Mouse (Mus musculus) intestine, embryonic 15.5 days (tissue): Measurements from ENCODE around the gene Inka1. TPM values are rescaled to one million over a fixed set of nuclear protein-coding genes. Genes with fewer than 3 reads are reported as not detected.

Source experiments
- ATAC-seq: fragments of 200-750 bp; cut with Nextera tagmentation; 2 replicates; pipeline ENCODE4 v1.8.0; 2017; ENCODE audit warnings: moderate TSS enrichment, moderate library complexity
- H3K27ac ChIP-seq: fragments of 300-500 bp; sonication (generic); 2 replicates; pipeline ENCODE4 v1.5.1; 2015; ENCODE audit warnings: mild to moderate bottlenecking, inconsistent platforms
- H3K27me3 ChIP-seq: fragments of 300-500 bp; sonication (generic); replicated peaks from 2 replicates; pipeline ENCODE4 v1.6.1; 2015; ENCODE audit warnings: inconsistent platforms
- H3K36me3 ChIP-seq: fragments of 300-500 bp; sonication (generic); 2 replicates; pipeline ENCODE4 v1.6.1; 2015; ENCODE audit warnings: inconsistent platforms
- H3K4me1 ChIP-seq: fragments of 300-500 bp; sonication (generic); replicated peaks from 2 replicates; pipeline ENCODE4 v1.6.1; 2015; ENCODE audit warnings: inconsistent platforms
- H3K4me2 ChIP-seq: fragments of 300-500 bp; sonication (generic); replicated peaks from 2 replicates; pipeline ENCODE4 v1.6.1; 2015; ENCODE audit warnings: mild to moderate bottlenecking, inconsistent platforms
- H3K4me3 ChIP-seq: fragments of 300-500 bp; sonication (generic); replicated peaks from 2 replicates; pipeline ENCODE4 v1.5.1; 2015; ENCODE audit warnings: inconsistent platforms
- H3K9ac ChIP-seq: fragments of 300-500 bp; sonication (generic); 2 replicates; pipeline ENCODE4 v1.6.1; 2015; ENCODE audit warnings: inconsistent platforms
- H3K9me3 ChIP-seq: fragments of 300-500 bp; sonication (generic); 2 replicates; pipeline ENCODE4 v1.6.1; 2016; ENCODE audit warnings: inconsistent platforms
- WGBS: fragments of 180-500 bp; shearing (Covaris S2); methylation state at CpG from one replicate; pipeline ENCODE4 v1.1.7; 2015; 5-methylcytosine and 5-hydroxymethylcytosine counted together
- polyA plus RNA-seq: library from polyadenylated mRNA; unstranded; fragments of >200 nt; fragmentation: Nextera tagmentation; extraction: Ambion mirVana; gene quantifications from 2 replicates; pipeline ENCODE4 v1.2.1, GENCODE M21; 2015

Gene Inka1
- polyA plus RNA-seq, 1 experiment from 2014 or later: 40.3 TPM

DNA sequence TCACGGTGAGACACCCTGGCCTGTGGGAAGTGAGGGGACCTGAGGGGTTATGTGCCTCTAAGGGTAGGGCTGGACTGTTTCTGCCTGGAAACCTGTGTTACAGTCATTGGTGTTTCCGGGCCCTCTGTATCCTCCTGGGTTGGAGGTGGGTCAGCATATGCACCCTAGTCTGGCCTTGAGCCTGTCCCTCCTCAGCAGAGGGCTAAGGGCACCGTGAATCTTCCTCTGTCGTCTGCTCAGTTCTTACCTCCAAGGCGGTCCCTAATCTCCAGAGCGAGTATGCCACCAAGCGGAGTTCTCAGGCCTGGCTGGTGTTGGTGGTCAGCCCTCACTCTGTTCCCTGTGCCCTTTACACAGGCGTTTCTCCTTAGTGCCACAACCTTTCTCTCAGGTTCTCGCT is 22.8 kb downstream of the Inka1 start:
- H3K27me3 ChIP-seq: no peaks in the 10 kb centered on the region
- H3K9ac ChIP-seq: no peak overlapping the region
- H3K4me1 ChIP-seq: no peaks in the 10 kb centered on the region
- peaks cover 18% of the 10 kb centered on the region for H3K36me3 ChIP-seq
- no peak overlapping the region for H3K4me3 ChIP-seq
- peak; percentile 34; the same call in 1 of the 2 replicates for ATAC-seq
- H3K27ac ChIP-seq: no peak overlapping the region
- no peak overlapping the region for H3K4me2 ChIP-seq
- 92% methylated on average over 9 of the region's 9 CpGs for WGBS
- H3K9me3 ChIP-seq: no peaks in the 10 kb centered on the region

- Histone ChIP-seq H3K9ac (no peak overlapping the region), H3K4me3 (no peak overlapping the region), H3K36me3 (peaks cover 26% of the 10 kb centered on the region), H3K4me1 (no peaks in the 10 kb centered on the region), H3K27ac (no peak overlapping the region), H3K4me2 (no peak overlapping the region), H3K9me3 (no peaks in the 10 kb centered on the region), H3K27me3 (no peaks in the 10 kb centered on the region)
- 54% methylated on average over 5 of the region's 5 CpGs for WGBS
- no peak for ATAC-seq
These were observed 23.8 kb downstream of the Inka1 start for GRCm38 (mm10) chr9:107961881-107962280.

GRCm38 (mm10) chr9:107961351-107961762 is 24.3 kb downstream of the Inka1 start:
- Histone ChIP-seq H3K27ac (no peak overlapping the region), H3K9ac (no peak overlapping the region), H3K4me1 (no peaks in the 10 kb centered on the region), H3K27me3 (no peaks in the 10 kb centered on the region), H3K36me3 (peaks cover 29% of the 10 kb centered on the region), H3K9me3 (no peaks in the 10 kb centered on the region), H3K4me3 (no peak overlapping the region), H3K4me2 (no peak overlapping the region)
- no peak for ATAC-seq
- WGBS: 88% methylated on average over 10 of the region's 10 CpGs

DNA sequence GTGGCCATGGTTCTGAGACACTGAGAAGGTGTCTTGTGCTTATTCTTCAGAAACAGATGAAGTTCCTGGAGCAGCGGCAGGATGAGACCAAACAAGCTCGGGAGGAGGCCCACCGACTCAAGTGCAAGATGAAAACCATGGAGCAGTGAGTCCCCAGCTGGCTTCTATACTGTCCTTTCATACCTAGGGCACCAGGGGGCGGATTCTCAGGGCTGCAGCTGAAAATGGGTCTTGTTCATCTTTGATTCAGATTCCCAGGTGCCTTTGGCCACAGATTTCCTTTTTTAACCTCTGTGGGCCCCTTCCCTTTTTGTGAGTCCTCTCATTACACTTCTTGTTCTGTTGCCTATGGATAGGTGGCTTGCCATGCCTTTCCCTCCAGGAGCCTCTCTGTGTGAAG is 24.8 kb downstream of the Inka1 start:
- WGBS: 76% methylated on average over 4 of the region's 4 CpGs
- Histone ChIP-seq H3K36me3 (peaks cover 29% of the 10 kb centered on the region), H3K4me3 (no peak overlapping the region), H3K4me1 (no peaks in the 10 kb centered on the region), H3K4me2 (no peak overlapping the region), H3K9ac (no peak overlapping the region), H3K9me3 (no peaks in the 10 kb centered on the region), H3K27ac (no peak overlapping the region), H3K27me3 (no peaks in the 10 kb centered on the region)
- ATAC-seq: no peak

GRCm38 (mm10) chr9:107959896-107960295 is 25.8 kb downstream of the Inka1 start:
- Histone ChIP-seq H3K4me1 (no peaks in the 10 kb centered on the region), H3K27ac (no peak overlapping the region), H3K27me3 (no peaks in the 10 kb centered on the region), H3K9me3 (no peaks in the 10 kb centered on the region), H3K36me3 (peaks cover 28% of the 10 kb centered on the region), H3K4me3 (no peak overlapping the region), H3K4me2 (no peak overlapping the region), H3K9ac (no peak overlapping the region)
- no peak for ATAC-seq
- 58% methylated on average over 6 of the region's 6 CpGs for WGBS

- Histone ChIP-seq H3K9me3 (no peaks in the 10 kb centered on the region), H3K4me3 (no peak overlapping the region), H3K27me3 (no peaks in the 10 kb centered on the region), H3K4me1 (no peaks in the 10 kb centered on the region; the same call in 1 of the 2 replicates), H3K9ac (no peak overlapping the region), H3K27ac (no peak overlapping the region), H3K36me3 (peaks cover 25% of the 10 kb centered on the region), H3K4me2 (no peak overlapping the region)
- ATAC-seq: no peak
- 64% methylated on average over 6 of the region's 6 CpGs for WGBS
These were observed 28.5 kb downstream of the Inka1 start for GRCm38 (mm10) chr9:107957141-107957540.

DNA sequence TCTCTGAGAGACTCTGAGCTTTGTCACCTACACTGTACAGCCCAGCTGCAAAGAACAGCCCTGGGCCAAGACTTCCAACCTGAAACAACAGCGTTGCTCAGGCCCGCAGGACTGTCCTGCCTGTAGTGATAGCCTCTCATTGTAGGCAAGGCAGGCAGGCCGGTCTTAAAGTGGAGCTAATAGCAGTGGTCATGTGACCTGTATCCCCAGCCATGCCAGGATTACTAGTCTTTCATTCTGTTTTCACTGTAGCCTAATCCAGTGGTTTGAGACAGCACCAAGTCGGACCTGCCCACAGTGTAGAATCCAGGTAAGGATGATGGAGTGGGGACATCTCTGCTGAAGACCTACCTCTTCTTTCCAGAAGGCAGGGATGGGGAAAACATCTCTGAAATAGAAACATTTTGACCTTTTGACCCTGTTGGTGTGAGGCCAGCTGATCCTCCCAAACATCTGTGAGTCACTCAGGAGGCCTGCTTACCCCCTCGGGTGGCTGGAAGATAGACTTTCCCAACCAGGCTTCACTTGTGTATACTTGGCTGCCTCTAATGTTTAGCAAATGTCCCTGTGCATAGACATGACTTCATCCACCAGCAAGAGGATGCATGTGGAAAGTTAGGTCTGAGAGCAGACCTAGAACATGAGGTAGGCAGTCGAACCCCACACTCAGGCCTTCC is 29.9 kb downstream of the Inka1 start:
- peaks cover 3% of the 10 kb centered on the region for H3K4me1 ChIP-seq
- no peak overlapping the region for H3K4me2 ChIP-seq
- H3K36me3 ChIP-seq: peaks cover 17% of the 10 kb centered on the region; the same call in 1 of the 2 replicates
- WGBS: 76% methylated on average over 6 of the region's 6 CpGs
- no peak for ATAC-seq
- no peak overlapping the region for H3K27ac ChIP-seq
- no peaks in the 10 kb centered on the region for H3K9me3 ChIP-seq
- H3K9ac ChIP-seq: no peak overlapping the region
- no peak overlapping the region for H3K4me3 ChIP-seq
- no peaks in the 10 kb centered on the region for H3K27me3 ChIP-seq

GRCm38 (mm10) chr9:107950460-107951355 is 35.0 kb downstream of the Inka1 start:
- 21% methylated on average over 45 of the region's 45 CpGs for WGBS
- H3K27ac ChIP-seq: peak overlapping the region; percentile 74

GRCm38 (mm10) chr9:107949922-107950235 is 35.8 kb downstream of the Inka1 start, which contains the start of gene Traip:
Traip (plus strand) TSS chr9:107950136.
- H3K27ac ChIP-seq: peak within 1 kb of the TSS; percentile 74
- H3K9ac ChIP-seq: peak within 1 kb of the TSS; percentile 53
- no peak for ATAC-seq
- peak within 1 kb of the TSS; percentile 75 for H3K4me2 ChIP-seq
- peak within 1 kb of the TSS; percentile 68 for H3K4me3 ChIP-seq
- no peaks in the 10 kb centered on the region for H3K27me3 ChIP-seq
- WGBS: 87% methylated on average over 10 of the region's 10 CpGs
- no peaks in the 10 kb centered on the region for H3K36me3 ChIP-seq
- peaks cover 3% of the 10 kb centered on the region for H3K4me1 ChIP-seq
- no peaks in the 10 kb centered on the region for H3K9me3 ChIP-seq

More at GRCm38 (mm10) chr9:107950460-107951355, 35.0 kb downstream of the Inka1 start:
- H3K4me3 ChIP-seq: peak overlapping the region; percentile 68
- ATAC-seq: peak; percentile 95
- no peaks in the 10 kb centered on the region for H3K9me3 ChIP-seq
- no peaks in the 10 kb centered on the region for H3K36me3 ChIP-seq
- H3K27me3 ChIP-seq: no peaks in the 10 kb centered on the region
- H3K4me1 ChIP-seq: peaks cover 3% of the 10 kb centered on the region
- H3K9ac ChIP-seq: peak overlapping the region; percentile 53
- peak overlapping the region; percentile 75 for H3K4me2 ChIP-seq

DNA sequence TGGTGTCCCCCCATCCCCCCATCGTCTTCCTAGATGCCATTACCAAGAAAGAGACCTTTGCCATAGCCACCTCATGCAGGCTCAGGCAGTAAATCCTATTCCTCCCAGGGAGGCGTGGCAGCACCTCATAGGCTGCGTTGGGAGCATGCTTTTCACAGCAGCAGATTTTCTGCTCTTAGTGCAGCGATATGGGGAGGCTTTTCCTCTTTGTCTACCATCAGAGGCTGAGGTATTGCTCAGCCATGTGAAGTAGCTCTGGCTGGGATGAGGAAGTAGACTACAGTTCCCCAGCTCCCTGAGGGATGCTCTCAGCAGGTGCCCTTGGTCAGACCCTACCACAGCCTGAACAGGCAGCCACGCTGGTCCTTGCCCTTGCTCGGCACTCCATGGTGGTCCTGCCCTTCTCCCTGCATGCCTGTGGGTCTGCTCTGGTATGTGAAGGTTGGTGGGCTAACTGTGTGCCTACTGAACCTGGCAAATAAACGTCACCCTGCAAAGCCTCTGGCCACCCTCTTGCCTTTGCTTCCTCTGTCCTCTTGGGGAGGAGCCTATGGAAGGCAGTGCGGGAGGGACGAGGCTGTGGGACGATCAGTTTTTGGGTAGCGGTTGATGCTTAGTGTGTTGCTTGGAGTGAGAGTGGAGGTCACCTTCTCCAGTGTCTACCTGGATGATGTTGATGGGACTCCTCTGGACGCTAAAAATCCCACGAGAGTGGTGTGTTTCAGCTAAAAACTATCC is 36.3 kb downstream of the Inka1 start:
- no peak overlapping the region for H3K9ac ChIP-seq
- H3K4me2 ChIP-seq: no peak overlapping the region
- no peaks in the 10 kb centered on the region for H3K27me3 ChIP-seq
- H3K4me3 ChIP-seq: no peak overlapping the region
- ATAC-seq: no peak
- no peak overlapping the region for H3K27ac ChIP-seq
- H3K9me3 ChIP-seq: no peaks in the 10 kb centered on the region
- no peaks in the 10 kb centered on the region for H3K36me3 ChIP-seq
- WGBS: 75% methylated on average over 13 of the region's 13 CpGs
- H3K4me1 ChIP-seq: peaks cover 3% of the 10 kb centered on the region

DNA sequence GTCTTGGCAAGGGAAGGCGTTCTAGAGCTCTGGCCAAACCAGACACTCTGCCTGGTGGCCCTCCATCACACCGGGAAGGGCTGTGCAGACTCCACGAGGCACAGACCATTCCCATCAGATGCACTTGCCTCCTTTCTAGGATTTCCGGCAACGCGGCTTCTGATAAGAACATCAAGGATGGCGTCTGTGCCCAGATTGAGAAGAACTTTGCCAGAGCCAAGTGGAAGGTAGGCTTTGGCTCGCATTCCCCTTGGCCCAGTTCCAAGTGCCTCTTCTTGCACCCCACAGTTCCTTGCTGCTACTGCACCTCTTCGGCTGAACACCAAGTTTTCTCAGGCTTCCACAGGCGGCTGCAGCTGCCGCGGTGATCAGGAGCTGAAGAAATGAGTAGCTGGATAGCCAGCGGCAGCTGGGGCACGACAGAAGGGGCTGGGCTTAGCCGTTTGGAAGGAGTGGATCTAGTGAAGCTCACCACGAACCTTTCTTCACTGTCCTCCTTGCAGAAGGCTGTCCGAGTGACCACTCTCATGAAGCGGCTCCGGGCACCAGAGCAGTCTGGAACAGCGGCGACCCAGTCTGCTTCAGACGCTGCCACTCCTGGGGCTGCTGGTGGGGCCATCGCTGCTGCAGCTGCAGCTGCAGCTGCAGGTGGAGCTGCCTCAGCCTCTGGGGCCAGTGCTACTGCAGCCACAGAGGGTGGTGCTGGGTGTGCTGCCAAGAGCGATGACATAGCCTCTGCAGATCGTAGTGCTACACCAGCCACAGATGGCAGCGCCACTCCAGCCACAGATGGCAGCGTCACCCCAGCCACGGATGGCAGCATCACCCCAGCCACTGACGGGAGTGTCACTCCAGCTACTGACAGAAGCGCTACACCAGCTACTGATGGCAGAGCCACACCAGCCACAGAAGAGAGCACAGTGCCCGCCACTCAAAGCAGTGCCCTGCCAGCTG is 38.2 kb downstream of the Inka1 start:
- Histone ChIP-seq H3K9me3 (no peaks in the 10 kb centered on the region), H3K27me3 (no peaks in the 10 kb centered on the region), H3K4me2 (no peak overlapping the region), H3K27ac (no peak overlapping the region), H3K9ac (no peak overlapping the region), H3K36me3 (no peaks in the 10 kb centered on the region), H3K4me1 (peaks cover 3% of the 10 kb centered on the region), H3K4me3 (no peak overlapping the region)
- ATAC-seq: no peak
- WGBS: 88% methylated on average over 31 of the region's 31 CpGs
